Mouse (Mus musculus): ENCODE data around the gene Mpz. TPM values are rescaled to one million over a fixed set of nuclear protein-coding genes. Genes with fewer than 3 reads are reported as not detected.

Gene Mpz
- polyA plus RNA-seq, 1 experiment from 2014 or later, result 0.37 TPM

DNA sequence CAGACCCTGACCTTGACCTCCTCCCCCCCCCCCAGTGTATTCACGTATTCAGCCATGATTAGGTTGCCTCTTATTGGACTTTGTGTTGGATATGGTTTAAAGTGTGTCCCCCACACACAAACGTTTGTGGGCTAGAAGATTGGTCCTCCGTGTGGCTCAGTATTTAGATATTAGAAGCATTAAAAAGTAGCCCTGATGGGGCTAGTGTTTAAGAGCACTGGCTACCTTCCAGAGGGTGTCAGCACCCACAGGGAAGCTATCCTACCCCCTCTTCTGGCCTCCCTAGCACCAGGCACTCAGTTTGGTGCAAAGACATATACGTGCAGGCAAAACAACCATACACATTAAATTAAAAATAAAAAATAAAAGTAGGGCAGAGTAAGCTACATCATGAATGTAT lies 37.5 kb upstream of the Mpz start:
- Histone ChIP-seq H3K4me3 (no peak overlapping the region), H3K9ac (no peak overlapping the region), H3K36me3 (replicated peaks) (no peaks in the 10 kb centered on the region), H3K4me2 (no peak overlapping the region), H3K4me1 (peaks cover 31% of the 10 kb centered on the region), H3K9me3 (no peaks in the 10 kb centered on the region), H3K27me3 (replicated peaks) (no peaks in the 10 kb centered on the region), H3K27ac (no peak overlapping the region)
- no peak for ATAC-seq (replicated peaks)
- WGBS, result 74% methylated on average over 4 of the region's 4 CpGs

DNA sequence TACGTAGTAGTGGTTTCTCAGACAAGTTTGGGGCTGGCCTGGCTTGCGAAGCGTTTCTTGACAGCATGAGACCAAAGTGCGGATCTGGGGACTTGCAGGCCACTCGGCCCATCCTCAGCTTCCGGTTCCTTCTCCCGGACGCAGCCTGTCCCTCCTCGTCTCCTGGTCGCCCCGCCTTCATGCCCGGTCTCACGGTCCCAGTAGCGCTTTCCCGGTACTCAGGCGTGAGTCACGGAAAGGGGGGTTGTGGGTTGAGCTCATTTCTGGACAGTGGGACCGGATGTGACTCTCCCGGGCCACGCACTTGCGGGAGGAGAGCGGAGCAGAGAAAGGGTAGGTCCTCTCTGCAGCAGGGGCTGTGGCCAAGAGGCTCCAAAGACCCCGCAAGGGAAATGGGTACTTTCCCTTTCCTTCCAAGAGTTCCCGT lies 36.6 kb upstream of the Mpz start, which contains the start of gene Cfap126:
Gene Cfap126, plus strand, starts transcription at position 46 of the 427 bp plus-strand sequence.
- no peaks in the 10 kb centered on the region for H3K36me3 ChIP-seq (replicated peaks)
- no peaks in the 10 kb centered on the region for H3K9me3 ChIP-seq
- 0 out of 2 replicates have a peak, but pooled peaks have one; percentile 3 for ATAC-seq (replicated peaks)
- H3K4me3 ChIP-seq, result peak within 1 kb of the TSS; percentile 40
- H3K4me1 ChIP-seq, result peaks cover 31% of the 10 kb centered on the region
- no peaks in the 10 kb centered on the region for H3K27me3 ChIP-seq (replicated peaks)
- peak within 1 kb of the TSS; percentile 71 for H3K4me2 ChIP-seq
- WGBS, result 0% methylated on average over 24 of the region's 24 CpGs
- no peak within 1 kb of the TSS for H3K27ac ChIP-seq
- H3K9ac ChIP-seq, result peak within 1 kb of the TSS; percentile 20

DNA sequence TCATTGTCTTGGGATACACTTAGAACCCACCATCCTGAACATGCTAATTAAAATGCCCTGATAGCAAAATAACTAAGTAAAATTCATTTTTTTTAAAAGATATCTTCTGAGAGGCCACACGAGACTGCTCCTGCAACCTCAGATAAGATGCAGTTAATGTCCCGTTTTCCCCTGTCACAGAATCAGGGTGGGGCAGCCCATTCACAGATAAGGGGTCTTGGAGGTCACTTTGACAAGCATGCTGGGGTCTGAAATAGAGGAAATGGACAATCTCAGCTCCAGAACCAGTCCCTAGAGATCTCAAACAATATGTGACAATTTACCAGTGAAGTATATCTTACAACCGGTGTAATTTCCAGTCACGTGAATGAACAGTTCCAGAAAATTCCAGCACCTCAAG lies 34.2 kb upstream of the Mpz start:
- Histone ChIP-seq H3K9ac (no peak overlapping the region), H3K4me1 (peaks cover 20% of the 10 kb centered on the region), H3K9me3 (no peaks in the 10 kb centered on the region), H3K4me3 (no peak overlapping the region), H3K36me3 (replicated peaks) (no peaks in the 10 kb centered on the region), H3K27ac (no peak overlapping the region), H3K4me2 (no peak overlapping the region), H3K27me3 (replicated peaks) (no peaks in the 10 kb centered on the region)
- WGBS, result 80% methylated on average over 4 of the region's 4 CpGs
- ATAC-seq (replicated peaks), result no peak

DNA sequence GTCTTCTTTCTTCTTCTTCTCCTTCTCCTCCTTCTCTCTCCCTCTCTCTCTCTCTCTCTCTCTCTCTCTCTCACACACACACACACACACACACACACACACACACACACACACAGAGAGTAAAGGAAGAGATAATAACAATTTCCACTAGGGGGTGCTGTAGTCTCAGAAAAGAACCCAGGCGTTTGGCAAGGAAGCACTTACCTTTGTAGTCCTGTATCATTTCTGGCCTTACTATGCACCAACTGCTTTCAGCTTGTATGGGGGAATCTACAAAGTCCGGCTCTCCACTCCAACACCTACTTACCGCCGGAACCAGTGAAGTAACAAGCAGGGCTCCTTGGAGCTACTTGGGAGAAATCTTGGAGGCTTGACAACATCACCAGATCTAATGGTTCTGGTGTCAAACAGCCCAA lies 32.2 kb upstream of the Mpz start:
- no peaks in the 10 kb centered on the region for H3K36me3 ChIP-seq (replicated peaks)
- peak; percentile 55 for ATAC-seq (replicated peaks)
- H3K27me3 ChIP-seq (replicated peaks), result no peaks in the 10 kb centered on the region
- 8% methylated on average over 4 of the region's 4 CpGs for WGBS
- H3K27ac ChIP-seq, result no peak overlapping the region
- peaks cover 11% of the 10 kb centered on the region; the same call in 1 of the 2 replicates for H3K4me1 ChIP-seq
- H3K9ac ChIP-seq, result no peak overlapping the region
- no peak overlapping the region for H3K4me2 ChIP-seq
- no peaks in the 10 kb centered on the region for H3K9me3 ChIP-seq
- no peak overlapping the region for H3K4me3 ChIP-seq

DNA sequence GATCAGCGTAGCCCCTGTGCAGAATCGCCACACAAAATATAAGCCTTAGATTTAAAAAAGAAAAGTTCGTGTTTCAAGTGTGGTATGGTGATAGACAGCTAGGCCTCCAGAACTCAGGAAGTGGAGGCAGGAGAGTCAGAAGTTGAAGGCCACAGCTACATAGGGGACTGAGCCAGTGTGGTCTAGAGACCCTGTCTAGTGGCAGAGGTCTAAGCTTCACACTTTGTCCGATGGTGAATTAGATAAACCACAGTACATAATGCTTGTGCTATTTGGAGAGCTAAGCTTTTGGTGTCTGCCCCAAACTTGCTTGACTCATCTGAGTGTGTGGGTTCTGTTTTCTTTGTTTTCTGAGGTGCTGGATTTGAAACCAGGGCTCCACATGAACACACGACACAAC lies 31.5 kb upstream of the Mpz start:
- H3K27ac ChIP-seq, result no peak overlapping the region
- no peak overlapping the region for H3K4me2 ChIP-seq
- H3K9me3 ChIP-seq, result no peaks in the 10 kb centered on the region
- H3K36me3 ChIP-seq (replicated peaks), result no peaks in the 10 kb centered on the region
- peaks cover 4% of the 10 kb centered on the region; the same call in 1 of the 2 replicates for H3K4me1 ChIP-seq
- 88% methylated on average over 5 of the region's 5 CpGs for WGBS
- H3K4me3 ChIP-seq, result no peak overlapping the region
- no peaks in the 10 kb centered on the region for H3K27me3 ChIP-seq (replicated peaks)
- no peak overlapping the region for H3K9ac ChIP-seq
- peak; percentile 2; the same call in 1 of the 2 replicates for ATAC-seq (replicated peaks)

DNA sequence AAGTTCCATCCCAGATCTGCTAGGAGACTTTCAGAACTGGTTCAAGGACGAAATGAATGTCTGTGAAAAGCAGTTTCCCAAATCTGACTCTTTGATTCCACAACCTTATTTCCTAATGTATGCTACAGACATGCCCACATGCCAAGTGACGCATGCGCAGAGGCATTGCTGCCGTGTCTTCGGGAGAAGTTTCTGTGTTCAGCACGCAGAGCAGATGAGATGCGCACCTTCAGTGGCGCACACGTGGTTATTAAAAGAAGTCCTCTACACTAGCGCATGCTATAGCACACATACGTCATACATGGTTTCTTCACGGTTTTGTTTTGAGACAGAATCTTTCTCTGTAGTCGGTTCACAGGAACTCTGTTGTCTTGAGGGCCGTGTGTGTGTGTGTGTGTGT lies 31.1 kb upstream of the Mpz start:
- H3K36me3 ChIP-seq (replicated peaks), result no peaks in the 10 kb centered on the region
- H3K9ac ChIP-seq, result no peak overlapping the region
- 86% methylated on average over 14 of the region's 14 CpGs for WGBS
- H3K9me3 ChIP-seq, result no peaks in the 10 kb centered on the region
- no peaks in the 10 kb centered on the region for H3K27me3 ChIP-seq (replicated peaks)
- H3K4me2 ChIP-seq, result no peak overlapping the region
- no peaks in the 10 kb centered on the region for H3K4me1 ChIP-seq
- no peak overlapping the region for H3K4me3 ChIP-seq
- no peak for ATAC-seq (replicated peaks)
- no peak overlapping the region for H3K27ac ChIP-seq

DNA sequence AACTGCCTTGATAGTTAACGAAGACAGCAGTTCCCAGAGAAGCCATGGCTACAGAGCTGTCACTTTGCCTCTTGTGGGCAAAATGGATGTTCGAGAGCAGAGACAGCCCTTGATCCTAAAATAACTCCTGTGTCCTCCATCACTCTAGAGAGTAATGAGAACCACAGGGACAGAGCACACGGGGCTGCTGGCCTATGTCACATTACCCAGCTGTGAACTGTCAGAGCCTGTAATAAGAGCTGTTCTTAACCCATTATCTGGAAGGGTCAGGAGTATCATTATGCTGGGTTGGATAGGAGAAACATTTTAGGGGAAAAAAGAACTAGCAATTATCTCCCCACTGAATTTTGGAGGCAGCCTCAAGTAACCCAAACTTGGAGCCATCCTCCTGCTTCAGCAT lies 29.6 kb upstream of the Mpz start:
- no peak overlapping the region for H3K9ac ChIP-seq
- no peak overlapping the region for H3K27ac ChIP-seq
- no peaks in the 10 kb centered on the region for H3K9me3 ChIP-seq
- no peaks in the 10 kb centered on the region for H3K36me3 ChIP-seq (replicated peaks)
- H3K4me2 ChIP-seq, result no peak overlapping the region
- no peak overlapping the region for H3K4me3 ChIP-seq
- WGBS, result 65% methylated on average over 3 of the region's 3 CpGs
- no peaks in the 10 kb centered on the region for H3K4me1 ChIP-seq
- no peak for ATAC-seq (replicated peaks)
- no peaks in the 10 kb centered on the region for H3K27me3 ChIP-seq (replicated peaks)

DNA sequence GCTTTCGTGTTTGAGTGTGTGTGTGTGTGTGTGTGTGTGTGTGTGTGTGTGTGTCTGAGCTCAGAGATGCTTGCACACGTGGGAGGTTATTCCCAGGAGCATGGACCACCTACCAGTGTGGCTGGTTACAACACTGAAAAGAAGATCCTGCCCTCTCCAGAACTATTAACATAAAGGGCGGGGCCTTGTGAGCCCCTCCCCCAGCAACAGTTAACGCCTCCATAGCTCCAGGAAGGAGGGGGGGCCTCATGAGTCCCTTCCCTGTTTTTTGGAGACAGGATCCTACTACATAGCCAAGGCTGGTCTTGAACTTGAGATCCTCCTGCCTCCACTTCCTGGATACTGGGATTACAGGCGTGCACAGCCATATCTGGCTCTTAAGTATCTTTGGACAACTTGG lies 28.7 kb upstream of the Mpz start:
- ATAC-seq (replicated peaks), result no peak
- H3K36me3 ChIP-seq (replicated peaks), result no peaks in the 10 kb centered on the region
- no peak overlapping the region for H3K9ac ChIP-seq
- H3K4me3 ChIP-seq, result no peak overlapping the region
- no peak overlapping the region for H3K4me2 ChIP-seq
- no peaks in the 10 kb centered on the region for H3K4me1 ChIP-seq
- H3K27ac ChIP-seq, result no peak overlapping the region
- no peaks in the 10 kb centered on the region for H3K9me3 ChIP-seq
- no peaks in the 10 kb centered on the region for H3K27me3 ChIP-seq (replicated peaks)
- WGBS, result 50% methylated on average over 5 of the region's 5 CpGs

GRCm38 (mm10) chr1:171122932-171123331 lies 27.6 kb upstream of the Mpz start:
- ATAC-seq (replicated peaks), result no peak
- no peak overlapping the region for H3K4me2 ChIP-seq
- no peaks in the 10 kb centered on the region for H3K4me1 ChIP-seq
- no peaks in the 10 kb centered on the region for H3K27me3 ChIP-seq (replicated peaks)
- 37% methylated on average over 7 of the region's 7 CpGs for WGBS
- H3K27ac ChIP-seq, result no peak overlapping the region
- H3K36me3 ChIP-seq (replicated peaks), result no peaks in the 10 kb centered on the region
- no peaks in the 10 kb centered on the region for H3K9me3 ChIP-seq
- no peak overlapping the region for H3K9ac ChIP-seq
- no peak overlapping the region for H3K4me3 ChIP-seq

GRCm38 (mm10) chr1:171124398-171124797 lies 26.1 kb upstream of the Mpz start:
- H3K36me3 ChIP-seq (replicated peaks), result peaks cover 10% of the 10 kb centered on the region; the same call in 1 of the 2 replicates
- no peak overlapping the region for H3K27ac ChIP-seq
- no peak overlapping the region for H3K4me2 ChIP-seq
- no peaks in the 10 kb centered on the region for H3K9me3 ChIP-seq
- no peaks in the 10 kb centered on the region for H3K27me3 ChIP-seq (replicated peaks)
- ATAC-seq (replicated peaks), result no peak
- H3K4me3 ChIP-seq, result no peak overlapping the region
- WGBS, result 87% methylated on average over 5 of the region's 5 CpGs
- no peak overlapping the region for H3K9ac ChIP-seq
- no peaks in the 10 kb centered on the region for H3K4me1 ChIP-seq

DNA sequence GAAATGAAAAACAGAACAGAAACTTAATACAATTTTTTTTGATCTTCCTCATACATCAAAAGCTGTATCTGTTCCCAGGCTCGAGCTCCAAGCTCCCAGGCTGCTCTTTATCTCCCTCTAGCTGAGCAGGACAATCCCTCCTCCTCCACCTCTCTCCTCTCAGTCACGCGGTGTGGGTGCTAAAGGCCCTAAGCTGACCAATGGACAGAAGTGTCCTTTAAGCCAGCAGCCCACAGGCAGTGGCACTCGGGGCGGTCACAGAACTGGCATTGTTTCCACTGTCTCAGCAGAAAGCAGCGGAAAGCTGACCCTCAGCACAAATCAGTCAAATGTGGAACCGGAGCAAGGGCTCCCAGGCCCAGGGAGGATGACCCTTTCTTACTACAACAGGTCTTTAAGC lies 21.3 kb upstream of the Mpz start:
- Histone ChIP-seq H3K4me1 (no peaks in the 10 kb centered on the region), H3K9me3 (no peaks in the 10 kb centered on the region), H3K4me3 (no peak overlapping the region), H3K9ac (no peak overlapping the region), H3K27me3 (replicated peaks) (no peaks in the 10 kb centered on the region), H3K36me3 (replicated peaks) (peaks cover 31% of the 10 kb centered on the region; the same call in 1 of the 2 replicates), H3K27ac (no peak overlapping the region), H3K4me2 (no peak overlapping the region)
- 68% methylated on average over 7 of the region's 7 CpGs for WGBS
- ATAC-seq (replicated peaks), result no peak

- H3K36me3 ChIP-seq (replicated peaks), result peaks cover 47% of the 10 kb centered on the region; the same call in 1 of the 2 replicates
- 88% methylated on average over 1 of the region's 1 CpGs for WGBS
Measured at GRCm38 (mm10) chr1:171130971-171131370, 19.5 kb upstream of the Mpz start.

GRCm38 (mm10) chr1:171135600-171135999 lies 14.9 kb upstream of the Mpz start:
- Histone ChIP-seq H3K27me3 (replicated peaks) (no peaks in the 10 kb centered on the region), H3K9ac (no peak overlapping the region), H3K4me2 (no peak overlapping the region), H3K4me3 (no peak overlapping the region), H3K36me3 (replicated peaks) (peaks cover 44% of the 10 kb centered on the region; the same call in 1 of the 2 replicates), H3K27ac (no peak overlapping the region), H3K9me3 (no peaks in the 10 kb centered on the region), H3K4me1 (no peaks in the 10 kb centered on the region)
- ATAC-seq (replicated peaks), result no peak
- 100% methylated on average over 2 of the region's 2 CpGs for WGBS

More at GRCm38 (mm10) chr1:171130971-171131370, 19.5 kb upstream of the Mpz start:
- H3K4me1 ChIP-seq, result no peaks in the 10 kb centered on the region
- no peak overlapping the region for H3K27ac ChIP-seq
- no peak overlapping the region for H3K4me2 ChIP-seq
- no peaks in the 10 kb centered on the region for H3K27me3 ChIP-seq (replicated peaks)
- no peak overlapping the region for H3K9ac ChIP-seq
- no peak overlapping the region for H3K4me3 ChIP-seq
- ATAC-seq (replicated peaks), result no peak
- no peaks in the 10 kb centered on the region for H3K9me3 ChIP-seq

Measured in midbrain, embryonic 15.5 days (tissue).